Comparison of ENCODE assay signal across 10 mouse cellular contexts in the genomic region with DNA sequence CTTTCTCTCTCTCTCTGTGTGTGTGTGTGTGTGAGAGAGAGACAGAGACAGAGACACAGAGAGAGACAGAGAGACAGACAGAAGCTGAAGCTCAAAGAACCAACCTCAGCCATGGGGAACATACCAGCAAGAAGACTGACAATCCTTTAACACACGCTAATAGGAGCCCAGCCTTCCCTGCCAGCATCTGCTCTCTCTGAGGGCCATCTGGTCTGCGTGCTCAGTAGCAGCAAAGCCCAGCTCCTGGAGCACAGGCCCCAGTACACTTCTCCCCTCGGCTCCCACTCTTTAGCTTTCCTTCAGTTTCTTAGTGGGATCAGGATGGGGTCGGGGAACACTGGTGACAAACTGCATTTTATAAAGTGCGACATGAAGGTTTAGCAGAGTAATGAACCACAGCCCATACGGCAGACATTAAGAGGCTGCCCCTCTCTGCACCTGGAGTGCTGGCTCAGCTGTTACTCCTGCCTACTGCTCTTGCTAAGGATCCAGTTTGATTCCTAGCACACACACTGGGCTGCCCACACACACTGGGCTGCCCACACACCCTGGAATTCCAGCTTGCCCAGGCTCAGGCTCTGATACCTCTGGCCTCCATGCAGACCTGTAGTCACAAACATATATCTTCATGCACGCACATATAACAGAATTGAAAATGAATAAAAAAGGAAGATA. TPM values are rescaled to one million over a fixed set of nuclear protein-coding genes. Genes with fewer than 3 reads are reported as not detected.
DNase-seq lines count a peak whose midpoint lies in the region; ATAC-seq and TF ChIP-seq lines count a peak whose summit lies in the region.
"Had no signal": no experiment of that assay in that cellular context is flagged by ENCODE, and none has a peak within 500 bp of the region (broad histone marks: within the 10 kb centered on the region; RNA-seq: fewer than 3 reads in every experiment).

No protein-coding gene starts in this region.

- H3K9ac ChIP-seq in embryonic facial prominence, embryonic 14.5 days (ENCODE audit: low read depth, low read length) = no peak overlapping the region

- H3K27me3 ChIP-seq in embryonic facial prominence, embryonic 14.5 days (replicated peaks; ENCODE audit: control insufficient read depth, insufficient read depth, low read length) = no peaks in the 10 kb centered on the region

- peak overlapping the region; percentile 93 for H3K27ac ChIP-seq in gastrocnemius, adult 2 months
- H3K27ac ChIP-seq in embryonic facial prominence, embryonic 14.5 days (replicated peaks; ENCODE audit: low read depth, low read length) = no peak overlapping the region

- WGBS in embryonic facial prominence, embryonic 14.5 days = 57% methylated on average over 7 of the region's 7 CpGs

- H3K9me3 ChIP-seq in embryonic facial prominence, embryonic 14.5 days (ENCODE audit: control insufficient read depth, low read length) = no peaks in the 10 kb centered on the region

- H3K36me3 ChIP-seq in embryonic facial prominence, embryonic 14.5 days (ENCODE audit: control insufficient read depth, insufficient read depth, low read length) = no peaks in the 10 kb centered on the region

- H3K4me2 ChIP-seq in embryonic facial prominence, embryonic 14.5 days (ENCODE audit: low read depth, low read length) = no peak overlapping the region

- peak; percentile 44; the same call in 1 of the 2 replicates for ATAC-seq in embryonic facial prominence, embryonic 14.5 days (ENCODE audit: low read depth)

- no peaks in the 10 kb centered on the region for H3K4me1 ChIP-seq in embryonic facial prominence, embryonic 14.5 days (ENCODE audit: control insufficient read depth, insufficient read depth, low read length)

- peak overlapping the region; percentile 73 for H3K4me3 ChIP-seq in gastrocnemius, adult 2 months
- H3K4me3 ChIP-seq in embryonic facial prominence, embryonic 14.5 days (ENCODE audit: low read depth, low read length) = no peak overlapping the region

- peak; percentile 43 for DNase-seq in gastrocnemius, adult 2 months
- no peak for DNase-seq in gastrocnemius, postnatal 36 days
- DNase-seq in MN1 (ENCODE audit: low spot score) = peak; percentile 74
- peak; percentile 45 for DNase-seq in embryonic facial prominence, embryonic 14.5 days (ENCODE audit: low spot score)
- peak; percentile 26 to 29 for DNase-seq in layer of hippocampus, postnatal 25 days (ENCODE audit: extremely low spot score in 1 of 2, low spot score in 1 of 2)
- no peak for DNase-seq in thymus, postnatal 4 days
- no peak for DNase-seq in spleen, postnatal 10 days (ENCODE audit: low spot score in 2 of 2)
- no peak for DNase-seq in spleen, adult 18-20 months
- DNase-seq: liver; thymus, adult 18-20 months had no signal

- TF ChIP-seq CTCF in gastrocnemius, adult 2 months (IDR thresholded peaks at IDR 0.05) = no peak

- intact Hi-C loops in gastrocnemius, adult 2 months (cut with DNase I) = no loop called here
- intact Hi-C loops in gastrocnemius, postnatal 36 days (cut with DNase I) = loop anchor here (10.0 kb wide), 1 partner anchor 111 kb away; the partner anchor contains the start of gene Cpeb1

RNA-seq across cellular contexts. Expression of gene Fsd2, which starts 1.2 kb away (rescaled TPM):
- total RNA-seq in gastrocnemius, adult 2 months (2021) = 100 to 1,000 TPM; 311 to 349 TPM
- 100 to 1,000 TPM; 283 to 325 TPM for total RNA-seq in gastrocnemius, postnatal 36 days (2021)
- 3.7 and 5.0 TPM in 2 replicates for polyA plus RNA-seq in embryonic facial prominence, embryonic 14.5 days (2014; fragmentation: Nextera tagmentation; extraction: Ambion mirVana)
- under 1 TPM; 0.23 to 0.34 TPM for total RNA-seq in layer of hippocampus, postnatal 25 days (2021)

RNA-seq across cellular contexts. Expression of gene Whamm, which starts 5.5 kb away (rescaled TPM):
- total RNA-seq in gastrocnemius, adult 2 months (2021) = 10 to 100 TPM in 1 of 2 experiments, 1 to 10 TPM in 1; 6.9 to 11.2 TPM
- total RNA-seq in gastrocnemius, postnatal 36 days (2021) = 1 to 10 TPM; 7.1 to 7.7 TPM
- 6.9 and 7.3 TPM in 2 replicates for polyA plus RNA-seq in embryonic facial prominence, embryonic 14.5 days (2014; fragmentation: Nextera tagmentation; extraction: Ambion mirVana)
- 10 to 100 TPM; 14.4 to 20.3 TPM for total RNA-seq in layer of hippocampus, postnatal 25 days (2021)

Comparison
In these comparisons a context has a peak if more than half of its experiments do, and no peak if none do; other contexts are left out.
1. DNase-seq: peak in gastrocnemius, adult 2 months (single experiment), MN1 (single experiment), embryonic facial prominence, embryonic 14.5 days (single experiment) and layer of hippocampus, postnatal 25 days (2 of 2); none in gastrocnemius, postnatal 36 days (0 of 2), thymus, postnatal 4 days (single experiment), spleen, postnatal 10 days (0 of 2) and spleen, adult 18-20 months (0 of 2).
2. RNA of gene Fsd2, which starts 1.2 kb away (total RNA-seq): 311 to 349 TPM in gastrocnemius, adult 2 months and 283 to 325 TPM in gastrocnemius, postnatal 36 days; 0.23 to 0.34 TPM in layer of hippocampus, postnatal 25 days; every median in the first group is over 100 times any median in the second.